Mouse (Mus musculus) right cerebral cortex, postnatal 10 days (tissue): Measurements from ENCODE around the gene Rabep1.
"Not testable (repeated sequence)": the region's sequence is repeated elsewhere in the genome, so short reads cannot be mapped to it uniquely, and the experiment has no call there.

Experiments used
- DNase-seq, 2 experiments: peaks; one replicate each; pipeline ENCODE4 v3.0.0; 2021; ENCODE audit warnings: low spot score in 2 of 2

Gene Rabep1

DNA sequence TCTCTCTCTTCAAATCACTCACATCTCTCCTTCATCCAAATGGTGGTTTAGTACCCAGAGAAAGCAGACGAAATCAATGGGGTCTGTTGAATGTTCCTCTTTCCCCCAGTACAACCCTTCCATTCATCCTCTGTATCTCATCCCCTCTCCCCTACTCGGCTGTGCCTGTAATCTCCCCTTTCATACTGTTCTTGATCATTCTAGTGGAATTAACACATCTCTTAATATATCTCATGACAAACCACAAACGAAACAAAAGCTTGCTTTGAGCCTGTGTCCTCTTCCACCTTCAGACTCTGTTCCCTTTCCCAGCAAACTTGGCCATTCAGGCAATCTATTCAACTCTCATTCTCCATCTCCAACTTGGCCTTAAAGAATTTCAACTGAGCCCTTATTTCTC lies 13.4 kb upstream of the Rabep1 start:
- no peak for DNase-seq

DNA sequence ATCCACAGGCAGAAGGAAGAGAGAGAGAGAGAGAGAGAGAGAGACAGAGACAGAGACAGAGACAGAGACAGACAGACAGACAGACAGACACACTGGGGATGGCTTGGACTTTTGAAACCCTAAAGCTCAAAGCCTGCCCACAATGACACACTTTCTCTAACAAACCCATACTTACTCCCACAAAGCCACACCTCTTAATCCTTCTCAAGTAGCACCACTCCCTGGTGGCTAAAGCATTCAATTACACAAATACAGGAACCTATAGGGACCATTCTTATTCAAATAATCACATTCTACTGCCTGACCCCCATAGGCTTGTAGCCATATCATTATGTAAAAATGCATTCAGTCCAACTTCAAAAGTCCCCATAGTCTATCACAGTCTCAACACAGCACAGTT lies 11.2 kb upstream of the Rabep1 start:
- DNase-seq: no peak

DNA sequence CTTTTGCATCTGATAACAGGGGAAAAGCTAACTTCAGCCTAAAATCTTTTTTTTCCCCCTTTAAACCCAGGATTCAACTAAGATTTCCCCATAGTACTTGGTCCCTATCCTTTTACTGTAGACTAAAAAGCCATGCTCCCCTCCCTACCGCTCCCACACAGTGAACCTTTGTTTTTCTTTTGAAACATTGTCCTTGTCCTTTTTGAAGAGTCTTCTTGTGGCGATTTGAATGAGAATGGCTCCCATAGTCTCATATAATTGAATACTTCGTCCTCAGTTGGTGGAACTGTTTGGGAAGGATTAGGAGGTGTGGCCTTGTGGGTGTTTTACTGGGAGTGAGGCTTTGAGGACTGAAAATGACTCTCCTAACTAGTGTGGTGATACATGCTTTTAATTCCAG lies 10.7 kb upstream of the Rabep1 start:
- no peak for DNase-seq

DNA sequence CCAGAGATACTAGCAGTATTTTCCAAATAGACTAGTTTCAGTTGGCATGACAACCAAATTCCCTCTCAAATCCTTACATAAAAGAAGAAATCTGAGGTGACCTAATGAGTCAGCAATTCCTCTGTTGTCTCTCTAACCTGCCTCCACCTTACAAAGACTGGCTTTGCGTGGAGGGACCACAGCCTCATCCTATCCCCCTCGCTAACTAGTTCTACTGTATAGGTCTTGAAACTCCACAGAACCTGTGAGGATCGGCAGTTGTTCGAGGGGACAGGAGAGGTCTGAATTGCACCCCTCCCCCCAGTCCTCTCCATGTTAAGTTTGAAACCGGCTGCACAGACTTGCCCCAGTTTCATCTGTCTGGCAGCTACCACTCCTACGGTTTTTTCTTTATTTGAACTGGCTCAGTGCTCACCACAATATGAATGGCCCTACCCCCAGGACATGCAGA lies 9.2 kb upstream of the Rabep1 start:
- DNase-seq: peak; percentile 30 to 40

DNA sequence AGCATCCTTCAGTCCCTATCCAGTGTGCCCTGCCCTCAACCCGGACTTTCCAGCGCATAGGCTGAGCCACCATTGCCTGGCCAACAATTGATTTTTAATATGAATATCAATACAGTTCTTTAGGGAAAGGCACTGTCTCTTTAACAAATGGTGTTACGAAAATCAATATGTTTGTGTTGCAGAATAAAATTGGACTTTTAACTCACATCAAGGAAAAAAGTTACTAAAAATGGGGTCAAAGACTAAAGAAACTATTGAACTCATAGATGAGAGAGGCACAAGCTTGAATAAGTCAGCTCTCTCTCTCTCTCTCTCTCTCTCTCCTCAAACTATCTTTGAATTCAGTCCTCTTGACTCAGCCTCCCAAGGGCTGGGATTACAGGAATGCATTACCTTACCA lies 7.5 kb upstream of the Rabep1 start:
- DNase-seq: no peak

DNA sequence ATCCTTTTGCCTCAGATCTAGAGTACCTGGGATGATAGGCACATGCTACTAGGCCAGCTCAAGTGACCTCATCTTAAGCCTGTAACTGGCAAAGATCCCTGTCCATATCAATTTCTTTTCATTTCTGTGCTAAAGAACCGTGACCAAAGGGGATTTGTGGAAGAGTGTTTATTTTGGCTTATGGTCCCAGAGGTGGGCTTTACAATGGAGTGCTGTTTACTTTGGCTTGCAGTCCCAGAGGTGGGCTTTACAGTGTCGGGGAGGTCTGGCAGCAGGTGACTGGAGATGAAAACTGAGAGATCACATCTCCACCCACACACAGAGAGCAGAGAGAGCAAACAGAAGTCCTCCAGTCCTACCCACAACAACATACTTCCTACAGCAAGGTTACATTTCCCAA lies 6.0 kb upstream of the Rabep1 start:
- DNase-seq: no peak

DNA sequence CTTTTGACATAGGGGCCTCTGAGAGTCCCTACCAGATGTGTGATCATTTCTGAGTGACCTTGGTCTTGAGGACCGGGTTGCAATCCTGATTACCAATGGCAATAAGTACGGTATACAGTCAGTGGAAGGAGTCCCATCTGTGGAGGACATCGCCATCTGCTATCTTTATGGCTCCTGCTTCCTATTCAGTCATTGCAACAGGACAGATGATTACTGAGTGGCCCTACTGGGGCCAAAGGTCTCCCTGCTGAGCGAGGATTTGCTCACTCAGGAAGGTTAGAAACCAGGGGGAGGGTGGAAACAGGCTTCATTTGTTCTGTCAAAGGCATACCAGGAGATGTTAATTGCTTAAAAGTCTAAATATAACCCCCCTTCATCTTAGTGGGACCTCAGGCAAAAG lies 1.6 kb upstream of the Rabep1 start:
- DNase-seq: no peak

DNA sequence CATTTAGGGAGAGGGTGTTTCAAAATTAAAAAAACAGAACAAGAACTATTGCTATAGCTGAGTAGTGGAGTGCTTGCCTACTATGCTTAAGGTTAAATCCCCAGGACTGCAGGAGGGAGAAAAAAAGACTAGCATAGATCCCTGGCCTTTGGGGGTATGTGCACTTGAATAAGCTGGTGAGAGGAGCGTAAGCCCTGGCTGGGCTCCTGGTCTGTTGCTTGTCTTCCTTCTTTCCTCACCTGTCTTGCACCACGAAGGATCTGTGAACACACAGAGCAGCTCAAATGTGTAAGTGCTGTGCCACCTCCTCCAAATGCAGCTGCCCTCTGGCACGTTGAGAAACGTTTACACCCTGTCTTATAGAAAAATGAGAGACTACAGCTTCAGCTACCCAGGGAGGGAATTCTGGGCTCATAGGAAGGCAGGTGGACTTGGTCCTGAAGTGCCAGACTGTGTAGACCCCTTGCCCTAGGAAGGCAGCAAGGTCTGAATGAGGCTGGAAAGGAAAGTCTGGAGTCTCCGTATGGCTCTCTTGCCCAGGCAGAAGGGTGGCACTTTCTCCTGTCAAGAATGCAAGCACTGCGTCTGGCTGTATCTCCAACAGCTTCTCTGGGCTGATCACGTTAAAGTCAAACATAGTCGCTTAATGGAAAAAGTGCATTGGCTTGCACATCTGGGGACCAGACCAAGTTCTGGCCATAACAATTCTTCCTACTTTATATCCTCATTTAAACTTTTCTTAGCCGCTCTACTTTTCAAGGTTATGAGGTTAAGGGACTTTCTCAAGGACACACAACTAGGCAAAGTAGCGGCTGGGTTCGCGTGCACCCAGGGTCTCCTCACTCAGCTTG lies 652 bp upstream of the Rabep1 start:
- peak; percentile 26 to 32 for DNase-seq

DNA sequence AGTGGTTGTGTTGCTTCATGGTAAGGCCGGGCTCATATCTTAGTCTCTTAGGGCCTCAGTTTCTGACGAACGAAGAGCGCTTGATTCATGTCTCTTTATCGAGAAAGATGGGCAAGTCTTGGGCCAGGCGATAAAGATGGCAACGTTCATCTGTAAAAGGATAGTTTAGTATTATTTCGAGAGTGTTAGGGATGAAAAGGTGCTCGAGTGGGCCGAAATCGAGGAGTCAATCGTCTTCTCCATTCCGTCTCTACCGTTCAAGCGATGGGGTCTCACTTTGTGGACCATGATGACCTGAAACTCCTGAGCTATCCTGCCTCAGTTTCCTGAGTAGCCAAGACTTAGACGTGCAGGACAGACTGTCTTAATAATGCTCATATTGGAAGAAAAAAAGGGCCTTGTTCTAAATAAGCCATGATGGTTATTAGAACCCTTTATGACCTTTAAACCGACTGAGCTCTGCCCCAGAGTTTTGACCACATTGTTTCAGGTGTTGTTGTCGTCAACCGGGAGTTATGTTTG lies 940 bp downstream of the Rabep1 start:
- DNase-seq: no peak

DNA sequence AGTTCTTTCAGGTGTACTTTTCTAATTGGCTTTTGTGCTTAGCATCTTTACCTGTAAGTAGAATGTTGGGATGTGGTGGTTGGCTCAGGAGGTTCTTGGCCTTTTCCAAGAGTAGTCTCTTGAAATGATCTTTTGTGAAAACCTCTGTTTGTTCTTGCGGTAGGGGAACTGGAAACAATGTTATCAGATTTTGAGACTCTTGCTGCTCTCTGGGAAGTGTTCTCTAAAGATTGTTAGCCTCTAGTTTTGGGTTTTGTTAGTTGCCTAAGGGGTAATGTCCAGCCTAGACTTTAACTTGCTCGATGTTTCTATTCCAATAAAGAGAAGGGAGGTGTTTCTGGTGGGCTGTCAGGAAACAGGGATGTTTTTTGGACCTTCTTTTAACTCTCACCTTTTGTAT lies 1.5 kb downstream of the Rabep1 start:
- no peak for DNase-seq

DNA sequence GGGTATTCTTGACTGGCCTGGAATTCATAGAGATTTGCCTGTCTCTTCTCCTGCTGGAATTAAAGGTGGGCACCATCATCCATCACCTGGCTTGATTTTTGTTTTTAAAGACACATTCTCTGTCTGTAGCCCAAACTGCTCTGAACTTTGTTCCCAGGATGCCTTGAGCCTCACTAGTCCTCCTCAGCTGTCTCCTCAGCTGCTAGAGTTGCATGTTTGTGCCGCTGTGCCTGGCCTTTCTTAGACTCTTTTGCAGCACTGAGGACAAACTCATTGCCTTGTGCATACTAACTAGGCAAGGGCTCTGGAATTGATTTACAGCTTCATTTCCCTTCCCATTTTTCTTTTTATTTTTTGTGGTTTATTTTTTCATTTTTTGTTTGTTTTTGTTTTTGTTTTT lies 15.8 kb downstream of the Rabep1 start:
- no peak for DNase-seq

DNA sequence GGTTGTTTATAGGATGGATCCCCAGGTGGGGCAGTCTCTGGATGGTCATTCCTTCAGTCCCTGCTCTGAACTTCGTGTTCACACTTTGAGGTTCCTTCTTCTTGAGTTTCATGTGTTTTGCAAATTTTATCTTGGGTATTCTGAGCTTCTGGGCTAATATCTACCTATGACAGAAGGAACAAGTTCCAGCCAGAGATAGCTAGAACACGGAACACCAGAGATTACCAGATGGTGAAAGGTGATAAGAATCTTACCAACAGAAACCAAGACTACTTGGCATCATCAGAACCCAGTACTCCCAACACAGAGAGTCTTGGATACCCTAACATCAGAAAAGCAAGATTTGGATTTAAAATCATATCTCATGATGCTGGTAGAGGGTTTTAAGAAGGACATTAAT lies 18.6 kb downstream of the Rabep1 start:
- not testable (repeated sequence) for DNase-seq

DNA sequence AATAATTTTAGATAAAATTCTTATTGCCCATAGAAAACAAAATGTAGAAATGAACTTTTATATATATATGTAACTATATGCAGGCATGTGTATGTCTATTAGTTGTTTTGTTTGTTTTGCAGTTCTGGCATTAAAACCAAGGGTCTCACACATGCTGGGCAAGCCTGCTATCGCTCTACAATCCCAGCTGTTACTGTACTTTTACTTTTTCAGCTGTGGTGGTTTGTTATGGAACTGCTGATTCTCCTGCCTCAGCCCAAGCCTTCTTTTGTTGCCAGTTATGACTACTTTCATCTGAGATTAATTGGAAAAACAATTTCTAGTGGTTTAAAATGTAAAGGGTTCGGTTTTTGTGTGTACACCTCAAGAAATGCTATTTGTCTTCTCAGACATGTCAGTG lies 20.6 kb downstream of the Rabep1 start:
- DNase-seq: no peak

DNA sequence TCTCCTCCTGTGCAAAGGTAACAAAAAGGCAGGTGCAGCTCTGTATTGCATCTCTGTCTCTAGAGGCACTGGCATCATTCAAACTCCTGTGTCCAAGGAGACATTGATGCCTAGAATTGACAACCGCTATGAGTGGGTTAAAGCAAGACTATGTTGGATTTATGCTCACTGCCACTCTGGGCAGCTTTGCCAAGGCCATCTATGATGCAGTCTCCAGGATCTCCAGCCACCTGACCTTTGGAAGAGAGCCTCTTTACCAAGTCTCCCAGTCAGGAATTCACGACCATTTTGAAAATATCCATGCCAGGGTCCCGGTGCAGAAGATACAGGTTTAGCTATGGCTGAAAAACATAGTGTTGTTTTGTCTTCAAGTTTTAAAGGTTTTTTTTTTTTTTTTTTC lies 24.7 kb downstream of the Rabep1 start:
- DNase-seq: no peak

DNA sequence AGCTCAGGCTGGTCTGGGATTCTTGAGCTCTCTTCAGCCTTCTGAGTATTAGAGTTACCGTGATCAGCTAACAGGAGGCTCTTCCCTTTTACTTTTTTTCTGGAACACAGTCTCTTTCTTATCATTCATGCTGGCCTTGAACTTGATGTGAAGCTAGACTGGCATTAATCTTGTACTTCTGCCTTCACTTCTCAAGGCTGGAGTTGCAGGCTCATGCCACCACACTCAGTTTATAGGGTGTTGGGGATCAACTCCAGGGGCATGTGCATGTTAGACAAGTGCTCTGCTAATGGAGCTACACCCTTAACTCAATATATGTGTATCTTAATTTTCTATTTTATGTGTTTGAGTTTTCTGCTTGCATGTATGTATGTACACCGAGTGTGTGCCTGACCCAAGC lies 25.2 kb downstream of the Rabep1 start:
- no peak for DNase-seq

DNA sequence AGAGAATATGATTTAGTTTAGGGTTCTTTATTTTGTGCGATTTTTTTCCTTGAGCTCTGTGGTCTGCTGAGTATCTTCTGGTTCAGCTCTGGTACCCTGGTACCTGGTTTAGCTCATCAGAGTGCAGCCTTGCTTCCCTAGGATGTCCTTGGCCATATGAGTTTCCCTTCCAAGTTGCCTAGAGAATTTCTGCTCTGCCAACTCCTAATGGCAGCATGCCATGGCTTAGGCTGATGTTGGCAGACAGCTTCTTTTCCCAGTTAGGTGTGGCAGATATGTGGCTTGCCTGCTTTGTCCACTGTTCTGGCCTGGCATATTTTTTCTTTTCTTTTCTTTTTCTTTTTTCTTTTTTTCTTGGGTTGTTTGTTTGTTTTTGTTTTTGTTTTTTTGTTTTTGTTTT lies 25.8 kb downstream of the Rabep1 start:
- peak; percentile 78 to 84 for DNase-seq

DNA sequence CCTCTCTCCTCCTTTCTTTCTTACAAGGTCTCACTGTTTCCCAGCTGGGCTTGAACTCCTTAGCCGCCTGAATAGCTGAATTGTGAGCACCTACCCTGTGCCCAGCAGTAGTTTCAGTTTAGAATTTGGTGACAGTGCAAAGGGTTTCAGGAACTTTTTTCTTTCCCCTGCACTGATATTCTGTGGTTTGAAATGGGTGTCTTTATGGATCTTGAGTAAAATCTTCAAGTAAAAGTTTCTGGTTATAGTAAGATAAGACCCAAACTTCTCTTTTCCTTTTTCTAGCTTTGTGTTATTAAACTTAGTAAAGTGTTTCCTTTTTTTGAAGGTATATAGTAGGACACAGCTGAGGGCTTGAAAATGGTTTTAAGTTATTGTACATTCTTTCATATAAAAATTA lies 26.5 kb downstream of the Rabep1 start:
- no peak for DNase-seq

DNA sequence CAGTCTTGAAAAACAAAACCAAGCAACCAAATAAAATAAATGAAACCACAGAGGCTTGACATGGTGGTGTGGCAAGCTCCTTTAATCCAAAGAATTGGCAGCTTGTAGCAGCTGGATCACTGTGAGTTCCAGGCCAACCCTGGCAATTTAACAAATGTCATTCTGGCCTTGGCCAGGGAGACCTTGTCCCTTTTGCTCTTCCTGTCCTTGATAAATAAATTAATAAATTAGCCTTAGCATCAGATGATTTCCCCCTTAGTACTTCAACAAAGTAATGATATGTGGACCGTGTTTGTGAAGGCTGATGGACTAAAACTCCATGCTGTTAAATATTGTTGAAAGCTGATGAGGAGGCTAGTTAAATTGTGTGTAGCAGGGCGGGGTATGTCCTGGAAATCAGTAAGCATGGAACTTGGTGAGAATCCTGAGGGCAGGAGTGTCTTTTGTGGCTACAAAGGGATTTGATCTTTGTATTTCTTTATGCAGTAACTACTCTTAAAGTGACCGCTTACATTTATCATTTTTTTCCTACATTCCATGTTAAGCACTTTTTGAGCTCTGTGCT lies 27.3 kb downstream of the Rabep1 start:
- DNase-seq: peak in 1 of 2 experiments; percentile 44

DNA sequence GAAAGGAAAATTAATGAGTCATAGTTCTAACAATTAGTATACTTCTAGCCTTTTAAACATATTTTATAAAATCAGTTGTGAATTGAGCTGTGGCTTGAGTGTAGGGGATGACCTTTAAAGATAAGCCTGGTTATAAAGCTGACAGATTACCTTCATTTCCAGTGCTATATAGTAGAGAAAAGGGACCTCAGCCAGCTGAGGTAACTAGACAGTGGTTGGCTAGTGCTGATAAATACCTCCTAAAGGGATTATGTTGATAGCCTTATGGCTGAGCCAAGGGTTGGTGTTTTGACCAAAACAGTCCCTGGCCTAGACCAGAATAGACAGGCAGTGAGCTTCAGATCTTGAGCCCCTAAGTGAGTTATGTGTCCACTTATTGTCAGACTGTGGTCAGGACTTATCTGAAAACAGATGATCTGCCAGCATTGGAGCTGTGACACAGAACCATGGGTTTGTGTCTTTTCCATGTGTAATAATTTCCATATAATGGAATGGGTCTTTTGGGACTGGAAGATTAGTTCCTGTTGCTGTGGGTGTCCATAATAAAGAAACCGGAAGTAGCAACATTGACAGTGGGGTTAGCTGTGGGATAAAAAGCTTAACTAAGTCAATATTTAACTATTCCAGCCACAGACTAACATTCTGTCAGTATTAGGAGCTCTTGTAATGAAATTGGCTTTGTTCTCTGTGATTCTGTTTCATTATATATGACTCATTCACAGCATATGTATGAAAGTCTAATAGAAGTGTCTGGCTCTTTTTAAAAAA lies 29.5 kb downstream of the Rabep1 start:
- no peak for DNase-seq

DNA sequence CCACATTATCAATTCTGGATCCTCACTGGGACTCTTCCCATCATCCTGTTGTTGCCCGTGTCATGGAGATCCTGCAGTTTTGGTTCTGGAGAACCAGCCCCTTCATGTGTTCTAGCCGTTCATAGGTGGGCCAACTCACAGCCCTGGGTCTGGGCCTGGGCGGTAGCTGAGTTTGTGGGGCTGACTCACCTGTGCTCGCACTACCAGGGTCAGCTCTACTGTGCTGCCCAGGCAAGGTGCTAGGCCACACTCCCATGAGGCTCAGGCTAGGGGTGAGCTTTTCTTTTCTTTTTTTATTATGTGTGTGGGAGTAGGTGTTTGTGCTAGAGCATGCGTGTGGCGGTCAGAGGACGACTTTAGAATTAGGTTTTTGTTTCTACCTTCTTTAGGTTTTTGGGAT lies 33.1 kb downstream of the Rabep1 start:
- DNase-seq: no peak

DNA sequence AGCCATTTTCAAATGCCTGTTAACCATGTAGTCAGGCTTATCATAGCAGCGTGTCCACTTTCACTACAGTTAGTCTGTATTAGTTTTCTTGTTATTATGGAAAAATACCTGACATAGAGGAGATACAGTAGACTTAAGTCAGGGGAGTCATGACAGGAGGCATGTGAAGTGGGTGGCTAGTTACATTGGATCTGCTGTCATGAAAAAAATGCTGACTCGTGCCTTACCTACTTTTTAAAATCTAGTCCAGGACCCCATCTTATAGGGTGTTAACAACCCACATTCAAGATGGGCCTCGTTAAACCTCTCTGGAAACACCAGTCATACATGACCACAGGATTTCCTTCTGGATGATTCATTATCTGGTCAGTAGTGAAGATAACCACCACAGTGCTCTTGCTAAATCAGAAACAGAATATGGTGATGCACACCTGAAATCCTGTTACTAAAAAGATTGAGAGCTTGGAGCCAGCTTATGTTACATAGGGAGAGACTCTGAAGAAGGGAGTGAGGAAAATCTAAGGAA lies 38.4 kb downstream of the Rabep1 start:
- DNase-seq: no peak

DNA sequence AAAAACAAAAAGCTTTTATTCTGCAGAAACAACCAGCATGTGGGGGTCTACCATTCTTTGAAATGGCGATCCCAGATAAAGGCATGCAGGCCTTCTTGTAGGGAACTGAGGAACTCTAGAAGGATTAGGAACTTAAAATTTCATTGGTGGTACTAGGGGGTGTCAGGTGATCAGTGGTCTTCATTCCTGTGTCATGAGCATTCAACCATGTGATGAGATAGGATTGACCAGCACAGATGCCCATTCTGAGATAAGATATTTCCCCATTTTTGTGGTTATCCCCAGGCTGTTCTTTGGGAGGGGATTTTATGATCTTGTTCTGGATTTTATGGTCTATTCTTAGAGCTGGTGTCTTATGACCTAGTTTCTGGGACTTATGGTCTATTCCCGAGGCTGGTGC lies 46.1 kb downstream of the Rabep1 start:
- no peak for DNase-seq
